Mouse (Mus musculus) MEL (cell line): ENCODE measurements at regions not wholly inside any gene's neighbourhood (a gene's known extent, or its start where the extent isn't known, plus 50 kb on each side); places are given as distances from the start of the nearest gene placed in this dataset.

Source experiments
- CHD2 ChIP-seq: IDR thresholded peaks from 2 replicates; pipeline ENCODE4 v1.6.1; 2011; ENCODE audit warnings: low read length, improper control_type of control experiment
- CTCF ChIP-seq, 3 experiments: IDR thresholded peaks in 2 of 3; conservative IDR thresholded peaks in 1 of 3; 2 replicates each; pipeline ENCODE4 v1.5.1; 2011 to 2012; ENCODE audit warnings: low read length in 3 of 3, low read depth in 2 of 3, mild to moderate bottlenecking in 2 of 3, improper control_type of control experiment in 1 of 3, inconsistent platforms in 1 of 3, mixed read lengths in 1 of 3, moderate library complexity in 1 of 3; ENCODE audit not compliant: control insufficient read depth in 1 of 3, insufficient read depth in 1 of 3, poor library complexity in 1 of 3, severe bottlenecking in 1 of 3
- E2F4 ChIP-seq: IDR thresholded peaks from 2 replicates; pipeline ENCODE4 v1.6.1; 2011; ENCODE audit warnings: low read depth, low read length, improper control_type of control experiment, borderline replicate concordance
- KAT2A ChIP-seq: conservative IDR thresholded peaks from 2 replicates; pipeline ENCODE4 v1.6.1; 2012; ENCODE audit warnings: low read depth, low read length, improper control_type of control experiment, inconsistent platforms
- MAX ChIP-seq: IDR thresholded peaks from 2 replicates; pipeline ENCODE4 v1.6.1; 2011; ENCODE audit warnings: low read length, improper control_type of control experiment
- POLR2A ChIP-seq, 2 experiments: IDR thresholded peaks; 2 replicates each; pipeline ENCODE4 v1.6.1; 2011 to 2012; ENCODE audit warnings: low read length in 2 of 2, mild to moderate bottlenecking in 2 of 2, control low read depth in 1 of 2, improper control_type of control experiment in 1 of 2, low read depth in 1 of 2, moderate library complexity in 1 of 2; ENCODE audit not compliant: control insufficient read depth in 1 of 2, insufficient read depth in 1 of 2, poor library complexity in 1 of 2
- POLR2AphosphoS5 ChIP-seq: IDR thresholded peaks from 2 replicates; pipeline ENCODE4 v1.6.1; 2012; ENCODE audit warnings: low read depth, borderline replicate concordance, mild to moderate bottlenecking, inconsistent platforms, low read length, moderate library complexity, mixed read lengths
- SMC3 ChIP-seq: IDR thresholded peaks from 2 replicates; pipeline ENCODE4 v1.6.1; 2011; ENCODE audit warnings: low read depth, low read length, improper control_type of control experiment
- TBP ChIP-seq: IDR thresholded peaks from 2 replicates; pipeline ENCODE4 v1.8.0; 2011; ENCODE audit warnings: low read depth, low read length, improper control_type of control experiment
- UBTF ChIP-seq: IDR thresholded peaks from 2 replicates; pipeline ENCODE4 v1.6.1; 2012; ENCODE audit warnings: low read depth, mild to moderate bottlenecking, inconsistent platforms, low read length, improper control_type of control experiment, moderate library complexity, borderline replicate concordance; ENCODE audit not compliant: insufficient read depth
- USF1 ChIP-seq: IDR thresholded peaks from 2 replicates; pipeline ENCODE4 v1.6.1; 2014; ENCODE audit warnings: low read depth, mild to moderate bottlenecking, inconsistent platforms, low read length, improper control_type of control experiment, moderate library complexity
- ZC3H11A ChIP-seq: IDR thresholded peaks from 2 replicates; pipeline ENCODE4 v1.6.1; 2012; ENCODE audit warnings: low read depth, mild to moderate bottlenecking, inconsistent platforms, low read length, improper control_type of control experiment
- ZKSCAN1 ChIP-seq: IDR thresholded peaks from 2 replicates; pipeline ENCODE4 v1.6.1; 2012; ENCODE audit warnings: low read depth, mild to moderate bottlenecking, inconsistent platforms, low read length, improper control_type of control experiment, moderate library complexity

DNA sequence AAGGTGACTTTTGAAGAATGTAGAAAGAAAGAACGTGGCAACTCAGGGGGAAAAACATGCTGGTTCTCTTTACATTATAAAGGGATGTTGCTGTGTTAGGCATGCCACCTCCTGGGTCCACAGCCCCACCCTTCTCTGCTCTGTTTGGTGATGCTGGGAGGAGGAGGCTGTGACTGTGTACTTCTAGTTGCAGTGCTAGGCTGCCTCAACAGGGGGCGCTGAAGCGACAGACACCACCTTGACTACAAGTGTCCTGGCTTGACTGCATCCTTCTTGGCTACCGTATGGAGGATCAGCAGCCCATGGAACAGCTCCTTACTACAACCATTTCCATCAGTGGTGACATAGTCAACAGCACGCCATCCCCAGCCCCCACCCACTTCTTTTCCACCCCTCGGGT lies 104.9 kb upstream of the Arl4c start:
- no peak for TF ChIP-seq MAX
- no peak for TF ChIP-seq POLR2A (IDR thresholded peaks at IDR 0.05; ENCODE audit: control insufficient read depth in 1 of 2, insufficient read depth in 1 of 2, low read depth in 1 of 2, low read length in 2 of 2, poor library complexity in 1 of 2)
- no peak for TF ChIP-seq TBP
- 0 out of 6 replicates have a peak, but pooled peaks of 1 of the 3 experiments have one; percentile 1 for TF ChIP-seq CTCF (IDR thresholded peaks at IDR 0.05 in 2 of 3, conservative IDR thresholded peaks at IDR 0.05 in 1 of 3; ENCODE audit: control insufficient read depth in 1 of 3, insufficient read depth in 1 of 3, low read depth in 2 of 3, low read length in 3 of 3, poor library complexity in 1 of 3, severe bottlenecking in 1 of 3)
- no peak for TF ChIP-seq ZC3H11A
- no peak for TF ChIP-seq E2F4
- TF ChIP-seq KAT2A: no peak
- TF ChIP-seq USF1: no peak
- no peak for TF ChIP-seq ZKSCAN1
- TF ChIP-seq UBTF: no peak
- TF ChIP-seq CHD2: no peak
- TF ChIP-seq POLR2AphosphoS5: no peak
- TF ChIP-seq SMC3: no peak
